Mouse (Mus musculus): ENCODE results near the gene Tmtc2.

DNA sequence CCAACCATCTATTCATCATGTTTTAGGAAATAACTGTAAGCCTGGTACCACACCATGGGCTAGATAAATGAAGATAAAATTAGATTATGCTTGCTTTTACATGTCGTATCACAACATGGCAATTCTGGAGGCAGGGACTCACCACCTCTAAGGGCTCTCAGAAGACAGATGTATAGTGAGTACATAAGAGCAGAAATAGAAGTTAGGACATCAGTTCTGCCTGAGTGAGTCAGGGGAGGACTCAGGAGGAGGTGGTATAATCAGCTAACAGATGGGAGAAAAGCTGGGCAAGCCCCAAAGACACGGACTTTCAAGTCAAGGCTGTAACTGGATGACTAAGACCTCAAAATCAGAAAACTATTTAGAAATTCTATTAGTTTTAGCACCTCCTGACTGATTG, 288.0 kb downstream of the Tmtc2 start:
- TF ChIP-seq POLR2A (IDR thresholded peaks at IDR 0.05; ENCODE audit: low read depth, low read length), result no peak
- TF ChIP-seq CTCF (IDR thresholded peaks at IDR 0.05; ENCODE audit: extremely low read depth, insufficient read depth, insufficient read length, insufficient replicate concordance), result no peak

Measured in spleen, adult 2 months (tissue).